Mouse (Mus musculus): ENCODE results near the gene Smyd1.

Smyd1 gene

GRCm38 (mm10) chr6:71259166-71259565 is 62.9 kb downstream of the Smyd1 start:
- DNase-seq: no peak

GRCm38 (mm10) chr6:71258562-71258961 is 63.5 kb downstream of the Smyd1 start:
- no peak for DNase-seq

GRCm38 (mm10) chr6:71257375-71257774 is 64.7 kb downstream of the Smyd1 start:
- DNase-seq: no peak

- DNase-seq: no peak
Observed at GRCm38 (mm10) chr6:71256166-71256565, 65.9 kb downstream of the Smyd1 start.

GRCm38 (mm10) chr6:71254456-71254855 is 67.6 kb downstream of the Smyd1 start:
- DNase-seq: no peak

GRCm38 (mm10) chr6:71250951-71251350 is 71.1 kb downstream of the Smyd1 start:
- DNase-seq: no peak

GRCm38 (mm10) chr6:71249615-71250014 is 72.4 kb downstream of the Smyd1 start:
- DNase-seq: no peak

GRCm38 (mm10) chr6:71248420-71248819 is 73.6 kb downstream of the Smyd1 start:
- no peak for DNase-seq

- DNase-seq: no peak
Observed at GRCm38 (mm10) chr6:71243258-71243657, 78.8 kb downstream of the Smyd1 start.

- no peak for DNase-seq
Observed at GRCm38 (mm10) chr6:71242811-71243210, 79.2 kb downstream of the Smyd1 start.

- peak in 1 of 2 experiments; percentile 15 for DNase-seq
Observed at GRCm38 (mm10) chr6:71240831-71241230, 81.2 kb downstream of the Smyd1 start.

- peak; percentile 64 to 68 for DNase-seq
Observed at GRCm38 (mm10) chr6:71239069-71239750, 82.8 kb downstream of the Smyd1 start.

GRCm38 (mm10) chr6:71237031-71237431 is 85.0 kb downstream of the Smyd1 start:
- no peak for DNase-seq

GRCm38 (mm10) chr6:71236506-71236905 is 85.5 kb downstream of the Smyd1 start:
- DNase-seq: no peak

GRCm38 (mm10) chr6:71235944-71236343 is 86.1 kb downstream of the Smyd1 start:
- DNase-seq: no peak

GRCm38 (mm10) chr6:71235121-71235520 is 86.9 kb downstream of the Smyd1 start:
- DNase-seq: no peak

GRCm38 (mm10) chr6:71227157-71227770 is 94.8 kb downstream of the Smyd1 start:
- DNase-seq: no peak

GRCm38 (mm10) chr6:71226544-71226943 is 95.5 kb downstream of the Smyd1 start:
- DNase-seq: no peak

- DNase-seq: no peak
Observed at GRCm38 (mm10) chr6:71224184-71224943, 97.7 kb downstream of the Smyd1 start.

- DNase-seq: no peak
Observed at GRCm38 (mm10) chr6:71221501-71221900, 100.5 kb downstream of the Smyd1 start.

- DNase-seq: no peak
Observed at GRCm38 (mm10) chr6:71212471-71212870, 109.6 kb downstream of the Smyd1 start.

- no peak for DNase-seq
Observed at GRCm38 (mm10) chr6:71211917-71212316, 110.1 kb downstream of the Smyd1 start.

GRCm38 (mm10) chr6:71208691-71209090 is 113.3 kb downstream of the Smyd1 start:
- no peak for DNase-seq

GRCm38 (mm10) chr6:71204166-71204565 is 117.9 kb downstream of the Smyd1 start:
- no peak for DNase-seq
